Mouse (Mus musculus): ENCODE data around the gene Vmn1r195.
"Not testable (repeated sequence)": the region's sequence is repeated elsewhere in the genome, so short reads cannot be mapped to it uniquely, and the experiment has no call there.

Vmn1r195 gene

DNA sequence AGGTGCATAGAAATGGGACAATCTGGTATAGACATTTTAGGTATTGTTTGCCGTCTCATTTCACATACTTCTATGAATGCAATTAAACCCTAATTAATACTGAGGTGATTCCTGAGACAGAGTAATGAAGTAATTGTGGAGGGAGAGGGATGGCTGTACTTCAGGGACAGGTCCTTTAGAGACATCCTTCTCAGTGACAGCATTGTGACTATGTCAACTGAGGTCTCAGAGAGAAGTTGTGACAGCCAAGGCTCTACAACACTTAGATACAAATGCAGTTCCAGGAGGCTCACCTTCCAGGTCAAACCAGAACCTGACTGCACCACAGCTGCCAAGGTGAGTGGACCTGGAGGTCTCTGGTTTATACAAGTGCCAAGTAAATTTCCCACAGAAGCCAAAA, at the start of gene Vmn1r195:
TSS of gene Vmn1r195 (plus strand) at position 301 of the 400 bp plus-strand sequence.
- DNase-seq (ENCODE audit: low spot score in 2 of 2), result not testable (repeated sequence)

DNA sequence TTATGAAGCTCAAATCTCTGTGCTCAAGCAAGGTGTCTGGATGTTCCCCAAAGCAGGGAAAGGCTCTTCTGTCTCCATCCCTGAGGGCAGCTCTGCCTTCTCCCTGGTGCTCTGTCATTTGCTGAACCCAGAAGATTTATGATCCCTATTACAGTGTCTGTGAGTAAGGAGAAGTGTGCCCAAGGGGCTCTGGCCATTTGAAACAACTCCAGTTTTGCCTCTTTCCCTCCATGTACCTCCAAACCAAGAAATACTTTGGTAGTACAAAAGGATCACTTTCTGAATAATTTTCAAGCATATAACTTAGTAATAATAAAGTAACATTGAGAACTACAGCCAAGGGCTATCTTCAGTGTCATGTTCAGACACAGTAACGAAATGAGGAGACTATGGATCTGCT, 47.3 kb upstream of the Vmn1r195 start, which contains the start of gene Vmn1r193:
TSS of gene Vmn1r193 (minus strand) at position 101 of the 400 bp plus-strand sequence.
- DNase-seq (ENCODE audit: low spot score in 2 of 2), result not testable (repeated sequence)

DNA sequence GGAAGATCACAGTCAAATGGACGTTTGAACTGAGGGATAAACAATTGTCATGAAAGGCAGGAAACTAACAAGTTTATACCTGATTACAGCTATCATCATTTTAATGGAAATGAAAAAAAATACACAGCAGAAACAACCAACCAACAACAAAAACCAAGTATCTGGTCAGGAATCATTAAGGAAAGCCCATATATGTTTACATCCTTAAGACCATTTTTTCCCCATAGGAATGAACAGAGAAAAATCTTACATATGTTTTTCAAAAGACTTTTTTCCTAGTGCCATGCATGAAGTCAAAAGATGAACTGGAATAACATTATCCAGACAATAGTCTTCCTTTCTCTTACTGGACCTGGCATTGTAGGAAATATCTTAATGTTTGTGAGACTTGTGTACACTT, 26.4 kb upstream of the Vmn1r195 start, which contains the start of gene Vmn1r194:
TSS of gene Vmn1r194 (plus strand) at position 301 of the 400 bp plus-strand sequence.
- no peak for DNase-seq (ENCODE audit: low spot score in 2 of 2)

DNA sequence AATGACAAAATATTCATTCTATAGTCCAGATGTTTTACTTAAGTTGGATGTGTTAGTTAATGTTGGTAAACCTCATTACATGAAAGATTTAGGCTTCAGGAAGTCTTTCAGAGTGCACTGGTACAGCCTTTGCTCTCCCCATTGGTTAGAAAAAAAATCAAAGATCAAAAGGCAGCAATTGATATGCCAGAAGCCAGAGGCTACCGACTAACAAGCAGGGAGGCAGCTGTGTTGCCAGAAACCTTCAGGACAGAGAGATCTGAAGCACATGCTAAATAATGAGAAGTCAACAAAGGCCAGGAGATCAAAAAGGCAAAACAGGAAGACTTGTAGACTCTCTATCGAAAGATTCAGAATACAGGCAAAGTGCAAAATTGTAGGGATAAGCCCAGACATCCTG, 1.4 kb downstream of the Vmn1r195 start:
- DNase-seq (ENCODE audit: low spot score in 2 of 2), result no peak

DNA sequence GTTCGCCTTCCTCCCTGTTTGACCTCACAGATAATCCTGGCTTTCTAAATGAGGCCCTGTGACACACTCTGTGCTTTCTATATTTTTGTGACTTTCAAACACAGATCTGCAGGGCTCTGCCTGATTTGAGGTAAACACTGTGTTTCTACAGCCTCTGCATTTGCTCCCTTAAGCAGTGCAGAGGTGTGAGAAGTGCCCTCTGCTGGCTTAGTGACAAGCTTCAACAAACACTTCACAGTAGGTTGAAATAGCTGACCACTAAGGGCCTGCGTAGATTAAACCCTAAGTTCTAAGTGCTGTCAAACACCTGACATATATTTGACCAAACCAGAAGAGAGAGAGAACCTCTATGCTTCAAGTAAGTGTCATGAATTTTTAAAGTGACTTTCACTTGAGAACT, 14.3 kb downstream of the Vmn1r195 start:
- DNase-seq (ENCODE audit: low spot score in 2 of 2), result no peak

DNA sequence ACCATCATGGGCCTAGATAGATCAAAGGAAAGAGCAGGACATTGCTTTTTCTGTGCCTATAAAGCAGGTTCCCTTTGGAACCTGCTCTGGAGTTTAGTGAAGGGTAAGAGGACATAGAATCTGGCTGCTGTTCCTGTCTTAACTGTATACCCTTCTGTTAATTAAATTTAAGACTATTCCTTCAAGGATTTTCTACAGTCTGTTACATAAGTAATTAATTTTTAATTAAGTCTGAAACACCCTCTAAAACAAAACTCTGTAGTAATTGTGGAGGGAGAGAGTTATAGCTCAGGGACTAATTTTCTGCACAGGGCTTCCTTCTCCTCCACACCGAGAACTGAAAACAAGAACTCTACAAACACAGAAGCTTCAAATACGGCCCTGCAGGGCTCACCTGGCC, 19.3 kb downstream of the Vmn1r195 start, which contains the start of gene Vmn1r196:
TSS of gene Vmn1r196 (plus strand) at position 301 of the 400 bp plus-strand sequence.
- DNase-seq (ENCODE audit: low spot score in 2 of 2), result no peak

DNA sequence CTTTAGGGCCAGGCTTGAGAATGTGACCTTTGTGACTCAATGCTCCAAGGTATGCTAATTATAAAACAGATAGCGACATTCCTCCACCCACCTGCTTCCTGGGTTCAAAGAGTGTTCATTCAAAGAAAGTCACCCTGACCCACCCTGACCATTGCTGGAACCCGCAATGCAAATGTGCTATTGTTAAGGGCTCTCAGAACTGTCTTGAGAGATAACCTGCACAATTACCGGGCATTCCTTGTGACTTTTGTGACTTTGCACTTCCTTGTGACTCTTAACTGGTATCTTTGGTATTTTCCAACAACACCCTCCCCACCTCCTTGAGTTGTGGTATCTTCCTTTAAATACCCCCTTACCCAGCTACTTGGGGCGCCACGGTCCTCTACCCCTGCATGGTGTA, 37.8 kb downstream of the Vmn1r195 start:
- DNase-seq (ENCODE audit: low spot score in 2 of 2), result not testable (repeated sequence)

DNA sequence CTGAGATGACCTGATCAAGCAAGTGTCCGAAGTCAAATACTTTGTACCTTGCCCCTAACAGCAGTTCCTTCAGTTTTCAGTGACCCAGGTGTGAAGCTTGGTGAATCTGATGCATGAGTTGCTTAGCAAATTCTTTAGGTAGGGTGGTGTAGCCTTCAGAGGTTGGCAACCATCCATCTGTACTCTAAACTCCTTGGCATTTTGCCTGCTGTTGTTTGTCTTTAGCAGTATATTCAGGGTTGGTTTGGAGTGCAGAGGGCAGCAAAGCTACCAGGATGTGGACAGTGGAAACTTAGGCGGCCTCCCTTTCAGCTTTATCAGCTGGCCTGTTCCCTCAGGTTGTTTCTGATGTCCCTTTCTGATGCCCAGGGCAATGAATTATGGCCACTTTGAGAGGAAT, 45.0 kb downstream of the Vmn1r195 start:
- DNase-seq (ENCODE audit: low spot score in 2 of 2), result no peak

DNA sequence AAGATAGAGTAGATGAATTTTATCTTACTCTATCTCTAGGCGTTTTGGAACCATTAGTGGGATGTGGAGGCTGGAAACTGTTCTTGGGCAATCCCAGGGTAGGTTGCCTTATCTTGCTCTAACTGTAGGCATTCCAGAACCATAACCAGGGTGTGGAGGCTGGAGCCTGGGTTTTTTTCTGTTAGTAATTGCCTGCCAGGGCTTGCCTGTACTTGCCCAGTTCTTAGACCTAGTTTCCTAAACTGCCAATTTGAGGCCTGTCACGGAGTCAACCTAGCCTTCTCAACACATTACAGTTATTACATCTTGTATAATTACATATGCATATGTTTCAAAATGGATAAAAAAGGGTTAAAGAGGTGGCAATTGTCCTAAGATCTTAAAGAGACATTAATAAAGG, 47.0 kb downstream of the Vmn1r195 start:
- no peak for DNase-seq (ENCODE audit: low spot score in 2 of 2)

DNA sequence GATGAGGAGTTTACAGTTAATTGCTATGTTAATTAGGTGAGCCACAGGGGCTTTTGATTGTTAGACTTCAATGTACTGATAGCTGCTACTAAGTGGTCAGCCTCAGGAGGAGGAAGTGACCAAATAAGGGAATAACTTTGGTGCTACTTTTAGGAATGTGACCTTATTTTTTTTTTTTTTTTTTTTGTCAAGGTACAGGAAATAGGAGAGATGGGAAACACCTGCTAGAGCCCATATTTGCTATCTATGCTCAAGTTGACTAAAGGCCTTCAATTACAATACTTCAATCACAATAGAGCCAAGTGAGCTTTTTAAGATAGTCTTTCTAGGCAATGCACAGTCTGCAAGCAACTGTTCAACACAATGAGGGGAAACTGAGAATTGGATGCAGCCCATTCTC, 49.8 kb downstream of the Vmn1r195 start:
- DNase-seq (ENCODE audit: low spot score in 2 of 2), result no peak

DNA sequence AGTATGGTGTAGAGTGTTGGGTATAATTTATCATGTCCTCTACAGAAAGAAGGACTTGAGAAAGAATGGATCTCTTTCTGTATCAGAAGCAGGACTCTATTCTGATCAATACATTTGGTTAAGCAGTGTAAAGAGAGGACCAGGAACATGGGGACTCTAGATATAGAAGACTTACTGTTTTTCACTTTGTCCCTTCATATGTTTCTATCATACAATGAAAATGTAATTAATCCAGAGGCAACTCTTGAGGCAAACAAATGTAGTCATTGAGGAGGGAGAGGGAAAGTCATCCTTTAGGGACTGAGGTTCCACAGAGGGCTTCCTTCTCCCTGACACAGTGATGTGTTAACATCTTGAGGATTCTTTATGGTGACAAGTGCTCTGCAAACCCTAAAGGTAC, 54.0 kb downstream of the Vmn1r195 start, which contains the start of gene Vmn1r197:
TSS of gene Vmn1r197 (plus strand) at position 301 of the 400 bp plus-strand sequence.
- DNase-seq (ENCODE audit: low spot score in 2 of 2), result no peak
